Mouse (Mus musculus) cerebellum, adult 2 months (tissue): ENCODE results near the gene Ces2a.

ENCODE experiments used
- CTCF ChIP-seq: fragments of 200-500 bp; IDR thresholded peaks from 2 replicates; pipeline ENCODE4 v1.5.1; 2011; ENCODE audit warnings: low read depth, mild to moderate bottlenecking, control low read depth, low read length, moderate library complexity, borderline replicate concordance; ENCODE audit not compliant: insufficient read depth
- POLR2A ChIP-seq: fragments of 200-500 bp; IDR thresholded peaks from 2 replicates; pipeline ENCODE4 v1.6.1; 2011; ENCODE audit warnings: low read length, control low read depth, borderline replicate concordance; ENCODE audit not compliant: insufficient read depth

- TF ChIP-seq CTCF (no peak), POLR2A (no peak)
Observed at GRCm38 (mm10) chr8:104688433-104688832, 45.4 kb upstream of the Ces2a start.
